Mouse (Mus musculus): ENCODE data around the gene Glis3.

GRCm38 (mm10) chr19:28580499-28580898 is 99.4 kb downstream of the Glis3 start:
- TF ChIP-seq CTCF (IDR thresholded peaks at IDR 0.05; ENCODE audit: low read depth) (no peak), EP300 (IDR thresholded peaks at IDR 0.05; ENCODE audit: low read depth) (no peak)
